Mouse (Mus musculus) stomach, embryonic 16.5 days (tissue): ENCODE results near the gene Rapgef5. TPM values are rescaled to one million over a fixed set of nuclear protein-coding genes. Genes with fewer than 3 reads are reported as not detected.
A peak's percentile ranks its signal among the peaks of the same experiment; 100 is the strongest.

ENCODE experiments used
- ATAC-seq: fragments of 200-750 bp; cut with Nextera tagmentation; 2 replicates; pipeline ENCODE4 v1.8.0; 2017; ENCODE audit warnings: moderate number of reproducible peaks, moderate TSS enrichment; ENCODE audit not compliant: insufficient read depth, low FRiP score
- H3K27ac ChIP-seq: fragments of 300-500 bp; sonication (generic); 2 replicates; pipeline ENCODE4 v1.5.1; 2014; ENCODE audit warnings: low read length
- H3K27me3 ChIP-seq: fragments of 300-500 bp; sonication (generic); 2 replicates; pipeline ENCODE4 v1.6.1; 2014; ENCODE audit warnings: low read length, control low read depth, mixed read lengths; ENCODE audit not compliant: control insufficient read depth, insufficient read depth
- H3K36me3 ChIP-seq: fragments of 300-500 bp; sonication (generic); 2 replicates; pipeline ENCODE4 v1.6.1; 2014; ENCODE audit warnings: low read length; ENCODE audit not compliant: control insufficient read depth, insufficient read depth
- H3K4me1 ChIP-seq: fragments of 300-500 bp; sonication (generic); 2 replicates; pipeline ENCODE4 v1.6.1; 2014; ENCODE audit warnings: low read length, control low read depth, mixed read lengths; ENCODE audit not compliant: control insufficient read depth, insufficient read depth
- H3K4me2 ChIP-seq: fragments of 300-500 bp; sonication (generic); 2 replicates; pipeline ENCODE4 v1.6.1; 2014; ENCODE audit warnings: low read depth, low read length, mixed read lengths
- H3K4me3 ChIP-seq: fragments of 300-500 bp; sonication (generic); replicated peaks from 2 replicates; pipeline ENCODE4 v1.5.1; 2014; ENCODE audit warnings: mild to moderate bottlenecking, low read length
- H3K9ac ChIP-seq: fragments of 300-500 bp; sonication (generic); 2 replicates; pipeline ENCODE4 v1.6.1; 2014; ENCODE audit warnings: low read length
- H3K9me3 ChIP-seq: fragments of 300-500 bp; sonication (generic); replicated peaks from 2 replicates; pipeline ENCODE4 v1.6.1; 2016; ENCODE audit warnings: low read length, control low read depth; ENCODE audit not compliant: control insufficient read depth
- WGBS: fragments of 180-500 bp; shearing (Covaris S2); extraction: QIAGEN DNeasy Blood & Tissue Kit; methylation state at CpG from one replicate; pipeline ENCODE4 v1.1.7; 2014; 5-methylcytosine and 5-hydroxymethylcytosine counted together
- polyA plus RNA-seq: library from polyadenylated mRNA; unstranded; fragments of >200 nt; fragmentation: Nextera tagmentation; extraction: Ambion mirVana; gene quantifications from 2 replicates; pipeline ENCODE4 v1.2.1, GENCODE M21; 2015

Rapgef5 gene
- polyA plus RNA-seq, 1 experiment from 2014 or later, result 8.3 TPM

- Histone ChIP-seq H3K9me3 (no peaks in the 10 kb centered on the region), H3K4me1 (no peaks in the 10 kb centered on the region), H3K9ac (no peak overlapping the region), H3K36me3 (no peaks in the 10 kb centered on the region), H3K4me2 (no peak overlapping the region), H3K27ac (no peak overlapping the region), H3K27me3 (no peaks in the 10 kb centered on the region), H3K4me3 (no peak overlapping the region)
- WGBS, result 92% methylated on average over 8 of the region's 8 CpGs
- ATAC-seq, result no peak
These were observed 186.0 kb downstream of the Rapgef5 start for GRCm38 (mm10) chr12:117702291-117702690.

- H3K9me3 ChIP-seq, result no peaks in the 10 kb centered on the region
- ATAC-seq, result no peak
- WGBS, result 87% methylated on average over 9 of the region's 9 CpGs
These were observed 186.6 kb downstream of the Rapgef5 start for GRCm38 (mm10) chr12:117702928-117703327.

GRCm38 (mm10) chr12:117703413-117703812 is 187.1 kb downstream of the Rapgef5 start:
- Histone ChIP-seq H3K36me3 (no peaks in the 10 kb centered on the region), H3K27me3 (no peaks in the 10 kb centered on the region), H3K9ac (no peak overlapping the region), H3K4me1 (no peaks in the 10 kb centered on the region), H3K9me3 (no peaks in the 10 kb centered on the region), H3K4me2 (no peak overlapping the region), H3K4me3 (no peak overlapping the region), H3K27ac (no peak overlapping the region)
- WGBS, result 48% methylated on average over 2 of the region's 2 CpGs
- no peak for ATAC-seq

More at GRCm38 (mm10) chr12:117702928-117703327, 186.6 kb downstream of the Rapgef5 start:
- no peak overlapping the region for H3K27ac ChIP-seq
- H3K4me1 ChIP-seq, result no peaks in the 10 kb centered on the region
- H3K9ac ChIP-seq, result no peak overlapping the region
- H3K4me3 ChIP-seq, result no peak overlapping the region
- no peaks in the 10 kb centered on the region for H3K27me3 ChIP-seq
- no peaks in the 10 kb centered on the region for H3K36me3 ChIP-seq
- H3K4me2 ChIP-seq, result no peak overlapping the region

DNA sequence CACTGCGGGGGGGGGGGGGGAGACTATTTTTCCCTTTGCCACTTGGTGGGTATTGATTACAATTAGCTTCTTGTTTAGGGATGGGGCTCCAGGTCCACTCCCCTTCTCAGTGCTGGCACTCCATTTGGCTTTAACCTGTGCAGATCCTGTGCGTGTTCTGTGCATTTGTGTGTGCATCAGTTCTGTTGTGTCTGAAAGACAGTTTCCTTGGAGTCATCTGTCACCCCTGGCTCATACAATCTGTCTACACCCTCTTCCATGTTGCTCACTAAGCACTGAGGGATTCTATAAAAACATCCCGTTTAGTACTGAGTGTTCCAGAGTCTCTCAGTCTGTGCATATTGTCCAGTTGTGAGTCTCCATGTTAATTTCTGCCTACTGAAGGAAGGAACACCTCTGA is 189.0 kb downstream of the Rapgef5 start:
- Histone ChIP-seq H3K27me3 (no peaks in the 10 kb centered on the region), H3K27ac (no peak overlapping the region), H3K4me1 (no peaks in the 10 kb centered on the region), H3K4me3 (no peak overlapping the region), H3K9me3 (no peaks in the 10 kb centered on the region), H3K9ac (no peak overlapping the region), H3K36me3 (no peaks in the 10 kb centered on the region), H3K4me2 (no peak overlapping the region)
- WGBS, result 79% methylated on average over 3 of the region's 3 CpGs
- no peak for ATAC-seq

GRCm38 (mm10) chr12:117709280-117709679 is 193.0 kb downstream of the Rapgef5 start:
- H3K4me2 ChIP-seq, result no peak overlapping the region
- no peak overlapping the region for H3K9ac ChIP-seq
- H3K4me3 ChIP-seq, result no peak overlapping the region
- no peaks in the 10 kb centered on the region for H3K27me3 ChIP-seq
- no peak for ATAC-seq
- H3K9me3 ChIP-seq, result no peaks in the 10 kb centered on the region
- H3K36me3 ChIP-seq, result no peaks in the 10 kb centered on the region
- no peak overlapping the region for H3K27ac ChIP-seq
- H3K4me1 ChIP-seq, result no peaks in the 10 kb centered on the region
- 71% methylated on average over 12 of the region's 12 CpGs for WGBS

- no peak overlapping the region for H3K4me3 ChIP-seq
- H3K27ac ChIP-seq, result no peak overlapping the region
- 86% methylated on average over 6 of the region's 6 CpGs for WGBS
These were observed 196.2 kb downstream of the Rapgef5 start for GRCm38 (mm10) chr12:117712474-117712873.

GRCm38 (mm10) chr12:117713616-117714015 is 197.3 kb downstream of the Rapgef5 start:
- H3K4me3 ChIP-seq, result no peak overlapping the region
- no peaks in the 10 kb centered on the region for H3K36me3 ChIP-seq
- H3K27ac ChIP-seq, result no peak overlapping the region
- H3K9ac ChIP-seq, result no peak overlapping the region
- ATAC-seq, result no peak
- no peaks in the 10 kb centered on the region for H3K9me3 ChIP-seq
- no peak overlapping the region for H3K4me2 ChIP-seq
- no peaks in the 10 kb centered on the region for H3K27me3 ChIP-seq
- WGBS, result 70% methylated on average over 6 of the region's 6 CpGs
- no peaks in the 10 kb centered on the region for H3K4me1 ChIP-seq

More at GRCm38 (mm10) chr12:117712474-117712873, 196.2 kb downstream of the Rapgef5 start:
- no peaks in the 10 kb centered on the region for H3K27me3 ChIP-seq
- H3K9me3 ChIP-seq, result no peaks in the 10 kb centered on the region
- no peaks in the 10 kb centered on the region for H3K36me3 ChIP-seq
- H3K4me1 ChIP-seq, result no peaks in the 10 kb centered on the region
- H3K9ac ChIP-seq, result no peak overlapping the region
- no peak overlapping the region for H3K4me2 ChIP-seq
- no peak for ATAC-seq

- Histone ChIP-seq H3K36me3 (no peaks in the 10 kb centered on the region), H3K27ac (no peak overlapping the region), H3K9ac (no peak overlapping the region), H3K4me2 (no peak overlapping the region), H3K27me3 (no peaks in the 10 kb centered on the region), H3K9me3 (no peaks in the 10 kb centered on the region), H3K4me3 (no peak overlapping the region), H3K4me1 (no peaks in the 10 kb centered on the region)
- ATAC-seq, result no peak; the same call in 1 of the 2 replicates
- 52% methylated on average over 14 of the region's 14 CpGs for WGBS
These were observed 204.8 kb downstream of the Rapgef5 start for GRCm38 (mm10) chr12:117720794-117721747.

- no peaks in the 10 kb centered on the region for H3K4me1 ChIP-seq
- ATAC-seq, result peak; percentile 85
- no peak overlapping the region for H3K9ac ChIP-seq
- H3K4me2 ChIP-seq, result no peak overlapping the region
- no peaks in the 10 kb centered on the region for H3K36me3 ChIP-seq
- no peaks in the 10 kb centered on the region for H3K27me3 ChIP-seq
- no peaks in the 10 kb centered on the region for H3K9me3 ChIP-seq
- WGBS, result 34% methylated on average over 6 of the region's 6 CpGs
- H3K4me3 ChIP-seq, result no peak overlapping the region
- H3K27ac ChIP-seq, result no peak overlapping the region
These were observed 205.5 kb downstream of the Rapgef5 start for GRCm38 (mm10) chr12:117721748-117722150.
